Mouse (Mus musculus): ENCODE measurements around the gene Abr. TPM values are rescaled to one million over a fixed set of nuclear protein-coding genes. Genes with fewer than 3 reads are reported as not detected.

The Abr gene
- polyA plus RNA-seq, 1 experiment from 2014 or later, result 37.5 TPM

DNA sequence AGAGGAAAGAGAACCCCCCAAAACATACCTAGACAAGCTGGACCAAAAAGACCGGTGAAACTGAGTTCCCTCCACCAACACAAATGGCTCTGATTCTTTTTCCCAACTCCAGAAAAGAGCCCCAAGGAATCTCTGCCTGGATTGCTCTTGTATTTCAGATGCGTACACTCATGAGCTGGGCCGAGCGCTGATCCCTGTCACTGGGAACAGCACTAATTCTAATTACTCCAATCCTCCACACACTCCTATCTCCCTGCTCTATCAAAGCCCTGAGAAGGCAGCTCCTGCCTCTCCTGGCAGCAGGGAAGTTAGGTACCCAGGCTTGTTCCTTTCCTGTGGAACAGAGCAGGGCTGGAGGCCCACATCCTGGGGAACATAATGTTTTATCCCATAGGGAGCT, 114.0 kb downstream of the Abr start:
- no peak overlapping the region for H3K4me2 ChIP-seq (replicated peaks)
- WGBS, result 84% methylated on average over 4 of the region's 4 CpGs
- no peak overlapping the region for H3K4me3 ChIP-seq
- no peaks in the 10 kb centered on the region for H3K27me3 ChIP-seq
- no peak overlapping the region for H3K27ac ChIP-seq
- no peak for ATAC-seq (ENCODE audit: low FRiP score, low read depth)
- no peaks in the 10 kb centered on the region for H3K9me3 ChIP-seq
- peaks cover 7% of the 10 kb centered on the region; the same call in 1 of the 2 replicates for H3K36me3 ChIP-seq
- no peak overlapping the region for H3K9ac ChIP-seq
- H3K4me1 ChIP-seq, result peaks cover 36% of the 10 kb centered on the region

DNA sequence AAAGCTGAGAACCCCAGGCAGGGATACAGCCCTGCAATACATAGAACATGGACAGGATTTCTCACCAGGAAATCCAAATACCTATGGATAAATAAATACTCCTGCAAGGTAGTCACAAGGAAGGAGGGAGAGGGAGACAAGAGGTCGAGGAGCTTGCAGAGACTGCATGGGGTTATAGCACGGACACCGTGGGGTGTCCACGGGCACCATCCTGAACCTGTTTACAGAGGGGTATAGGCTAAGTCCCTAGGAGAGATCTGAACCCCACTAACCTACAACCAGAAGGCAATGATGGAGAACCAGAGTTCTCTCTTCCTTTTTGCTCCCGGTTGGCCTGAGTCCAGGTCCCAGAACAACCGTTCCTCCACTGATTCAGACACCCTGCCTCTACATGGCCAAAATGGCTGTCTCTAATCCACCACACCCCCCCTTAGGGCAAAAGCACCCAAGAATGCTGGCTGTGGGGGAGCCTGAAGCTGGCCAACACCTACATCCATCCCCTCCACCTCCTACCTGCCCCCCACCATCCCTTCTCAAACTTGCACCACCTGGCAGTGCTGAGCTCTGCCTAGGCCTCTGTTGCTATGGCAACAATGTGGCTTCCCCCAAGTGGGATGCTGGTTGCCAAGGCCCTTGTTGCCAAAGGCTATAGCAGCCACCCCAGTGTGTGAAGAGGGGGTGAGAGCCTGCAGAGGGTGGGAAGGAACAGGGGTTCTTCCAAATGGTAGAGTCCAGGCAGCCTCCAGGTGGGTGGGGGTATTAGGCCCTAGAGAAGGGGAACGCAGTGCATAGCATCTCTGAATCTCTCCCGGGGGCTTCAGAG, 114.6 kb downstream of the Abr start:
- WGBS, result 79% methylated on average over 8 of the region's 8 CpGs
- Histone ChIP-seq H3K36me3 (peaks cover 7% of the 10 kb centered on the region; the same call in 1 of the 2 replicates), H3K9ac (no peak overlapping the region), H3K9me3 (no peaks in the 10 kb centered on the region), H3K4me2 (replicated peaks) (no peak overlapping the region), H3K27ac (no peak overlapping the region; the same call in 1 of the 2 replicates), H3K4me3 (no peak overlapping the region), H3K27me3 (no peaks in the 10 kb centered on the region), H3K4me1 (peaks cover 36% of the 10 kb centered on the region)
- no peak for ATAC-seq (ENCODE audit: low FRiP score, low read depth)

DNA sequence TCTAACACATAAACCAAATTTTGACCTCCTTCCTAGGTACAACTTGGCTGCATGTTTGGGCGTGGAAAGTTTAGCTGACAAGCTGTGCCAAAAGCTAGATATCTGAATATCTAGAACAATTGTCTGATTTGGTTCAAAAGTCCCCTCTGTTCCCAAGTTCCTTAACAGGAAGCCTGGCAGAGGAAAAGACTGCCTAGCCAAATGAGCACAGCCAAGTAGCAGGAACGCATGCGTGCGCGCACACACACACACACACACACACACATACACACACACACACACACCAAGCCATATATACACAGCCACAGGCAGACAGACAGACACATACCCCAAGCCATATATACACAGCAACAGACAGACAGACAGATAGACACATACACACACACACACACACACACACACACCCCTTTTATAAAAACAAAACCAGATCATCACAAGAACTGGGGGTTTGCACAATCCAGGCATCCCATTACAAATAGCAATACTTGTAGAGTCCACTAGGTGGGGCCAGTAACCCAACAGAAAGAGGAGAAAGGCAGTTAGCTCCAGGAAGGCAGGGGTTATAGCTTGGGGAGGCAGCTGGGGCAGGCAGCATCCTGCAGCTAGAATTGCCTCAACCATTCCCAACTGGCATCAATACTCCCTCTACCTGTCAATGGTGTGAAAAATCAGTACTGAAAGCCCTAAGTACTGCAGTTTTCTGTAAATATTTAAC, 115.4 kb downstream of the Abr start:
- WGBS, result 77% methylated on average over 5 of the region's 5 CpGs
- no peak for ATAC-seq (ENCODE audit: low FRiP score, low read depth)
- Histone ChIP-seq H3K4me2 (replicated peaks) (no peak overlapping the region), H3K9me3 (no peaks in the 10 kb centered on the region), H3K4me3 (no peak overlapping the region), H3K27me3 (no peaks in the 10 kb centered on the region), H3K9ac (no peak overlapping the region), H3K4me1 (peaks cover 32% of the 10 kb centered on the region), H3K36me3 (peaks cover 7% of the 10 kb centered on the region; the same call in 1 of the 2 replicates), H3K27ac (no peak overlapping the region)

DNA sequence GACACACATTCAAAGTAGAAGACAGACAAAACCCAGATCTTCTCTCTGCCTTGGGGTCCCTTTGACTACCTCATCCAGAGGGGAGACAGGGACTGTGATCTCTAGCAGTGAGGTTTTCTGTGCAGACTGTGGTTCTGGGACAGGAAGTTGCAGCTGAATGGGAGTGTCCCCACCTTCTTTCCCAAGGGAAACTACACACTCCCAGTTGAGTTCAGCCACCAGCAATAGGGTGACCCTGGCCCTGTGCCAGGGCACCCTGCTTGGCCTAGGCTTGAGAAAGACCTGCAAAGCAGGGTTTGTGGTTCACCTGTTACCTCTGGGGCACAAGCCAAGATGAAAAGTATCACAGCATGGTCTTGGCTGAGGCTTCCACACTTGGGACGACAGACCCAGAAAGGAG, 117.0 kb downstream of the Abr start:
- no peak for ATAC-seq (ENCODE audit: low FRiP score, low read depth)
- H3K9ac ChIP-seq, result no peak overlapping the region

DNA sequence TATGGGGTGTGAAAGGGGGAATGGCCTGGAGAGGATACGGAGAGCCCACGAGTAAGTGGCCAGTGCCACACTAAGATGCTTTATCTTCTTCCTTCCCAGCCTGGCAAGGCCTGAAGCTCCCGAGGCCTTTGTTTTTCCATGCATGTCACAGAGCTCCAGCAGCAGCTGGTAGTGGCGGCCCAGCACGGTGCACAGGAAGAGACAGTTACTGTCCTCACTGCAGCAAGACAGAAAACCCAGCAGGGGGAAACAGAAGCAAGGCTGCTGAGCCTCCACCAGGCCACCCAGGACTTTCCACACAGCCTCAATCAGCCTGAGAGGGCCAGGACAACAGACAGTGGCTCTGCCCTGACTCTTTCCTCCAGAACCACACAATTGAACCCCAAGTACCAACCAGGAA, 118.1 kb downstream of the Abr start:
- no peak for ATAC-seq (ENCODE audit: low FRiP score, low read depth)
- Histone ChIP-seq H3K4me2 (replicated peaks) (no peak overlapping the region), H3K27me3 (no peaks in the 10 kb centered on the region), H3K4me1 (peaks cover 37% of the 10 kb centered on the region), H3K9ac (0 out of 2 replicates have a peak overlapping the region, but pooled peaks have one; percentile 13), H3K27ac (no peak overlapping the region), H3K9me3 (no peaks in the 10 kb centered on the region), H3K4me3 (no peak overlapping the region), H3K36me3 (peaks cover 7% of the 10 kb centered on the region; the same call in 1 of the 2 replicates)
- WGBS, result 57% methylated on average over 5 of the region's 5 CpGs

More for the DNA sequence above, 117.0 kb downstream of the Abr start:
- Histone ChIP-seq H3K27me3 (no peaks in the 10 kb centered on the region), H3K4me3 (no peak overlapping the region), H3K4me1 (peaks cover 38% of the 10 kb centered on the region), H3K4me2 (replicated peaks) (no peak overlapping the region), H3K27ac (no peak overlapping the region), H3K9me3 (no peaks in the 10 kb centered on the region), H3K36me3 (peaks cover 7% of the 10 kb centered on the region; the same call in 1 of the 2 replicates)
- 83% methylated on average over 1 of the region's 1 CpGs for WGBS

DNA sequence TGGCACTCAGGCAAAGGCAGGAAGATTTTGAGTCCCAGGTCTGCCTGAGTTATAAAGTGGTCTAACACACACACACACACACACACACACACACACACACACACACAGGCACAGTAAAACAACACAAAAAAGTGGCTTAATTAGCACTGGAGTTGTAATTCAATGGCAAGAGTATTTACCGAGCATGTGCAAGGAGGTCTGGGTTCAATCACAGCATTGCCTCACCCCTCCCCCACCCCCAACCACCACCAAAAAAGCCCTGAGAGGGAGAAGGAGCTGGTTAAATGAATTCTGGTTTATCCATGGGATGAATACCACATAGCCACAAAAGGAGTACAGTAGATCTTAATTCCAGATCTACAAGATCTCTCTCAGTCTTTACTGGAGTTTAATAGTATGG, 122.1 kb downstream of the Abr start:
- no peak for ATAC-seq (ENCODE audit: low FRiP score, low read depth)
- Histone ChIP-seq H3K27me3 (no peaks in the 10 kb centered on the region), H3K27ac (peak overlapping the region; percentile 33; the same call in 1 of the 2 replicates), H3K4me3 (no peak overlapping the region), H3K9me3 (no peaks in the 10 kb centered on the region), H3K4me2 (replicated peaks) (no peak overlapping the region), H3K9ac (no peak overlapping the region), H3K36me3 (peaks cover 3% of the 10 kb centered on the region; the same call in 1 of the 2 replicates), H3K4me1 (peaks cover 51% of the 10 kb centered on the region)
- 7% methylated on average over 1 of the region's 1 CpGs for WGBS

DNA sequence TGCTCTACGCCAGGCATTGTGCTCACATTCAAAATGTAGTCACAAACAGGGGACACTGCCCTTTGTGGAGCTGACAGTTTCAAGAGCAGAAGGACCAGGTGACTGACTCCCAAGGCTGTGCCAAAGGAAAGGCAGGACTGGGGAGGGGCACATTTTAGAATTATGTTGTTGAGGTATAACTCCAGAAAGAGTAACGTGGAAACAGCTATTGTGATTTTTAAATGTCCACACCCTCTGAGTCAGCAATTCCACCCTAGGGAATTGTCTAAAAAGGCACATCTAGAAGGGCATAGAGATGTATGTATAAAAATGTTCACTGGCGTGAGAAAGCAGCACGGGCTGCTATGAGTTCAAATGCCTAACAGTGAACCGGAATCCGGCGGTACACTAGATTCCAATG, 122.5 kb downstream of the Abr start:
- Histone ChIP-seq H3K4me2 (replicated peaks) (no peak overlapping the region), H3K27ac (0 out of 2 replicates have a peak overlapping the region, but pooled peaks have one; percentile 22), H3K27me3 (no peaks in the 10 kb centered on the region), H3K4me1 (peaks cover 52% of the 10 kb centered on the region), H3K4me3 (no peak overlapping the region), H3K9me3 (no peaks in the 10 kb centered on the region), H3K9ac (no peak overlapping the region), H3K36me3 (no peaks in the 10 kb centered on the region; the same call in 1 of the 2 replicates)
- 42% methylated on average over 7 of the region's 7 CpGs for WGBS
- ATAC-seq (ENCODE audit: low FRiP score, low read depth), result no peak

DNA sequence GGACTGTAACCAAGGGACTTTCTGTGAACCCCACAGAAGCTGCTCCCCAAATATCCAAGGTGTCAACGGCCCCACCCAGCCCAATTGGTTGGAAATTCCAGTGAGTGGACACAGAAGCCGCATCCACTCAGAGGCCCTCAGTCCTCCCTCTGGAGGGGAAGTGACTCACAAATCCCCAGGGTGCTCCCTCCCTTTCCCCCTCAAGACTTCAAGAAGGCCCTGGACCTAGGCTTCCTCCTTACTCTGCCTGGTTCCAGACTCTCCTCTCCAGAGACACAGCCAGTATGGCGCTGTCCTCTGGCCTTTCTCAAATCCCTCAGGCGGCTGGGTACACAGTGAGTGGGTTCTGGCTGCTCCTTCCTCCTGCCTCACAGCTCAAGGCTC, 124.4 kb downstream of the Abr start:
- Histone ChIP-seq H3K36me3 (no peaks in the 10 kb centered on the region; the same call in 1 of the 2 replicates), H3K9me3 (no peaks in the 10 kb centered on the region), H3K4me2 (replicated peaks) (no peak overlapping the region), H3K27ac (no peak overlapping the region), H3K27me3 (no peaks in the 10 kb centered on the region), H3K4me1 (peaks cover 66% of the 10 kb centered on the region), H3K9ac (no peak overlapping the region), H3K4me3 (no peak overlapping the region)
- ATAC-seq (ENCODE audit: low FRiP score, low read depth), result no peak
- WGBS, result 80% methylated on average over 4 of the region's 4 CpGs

DNA sequence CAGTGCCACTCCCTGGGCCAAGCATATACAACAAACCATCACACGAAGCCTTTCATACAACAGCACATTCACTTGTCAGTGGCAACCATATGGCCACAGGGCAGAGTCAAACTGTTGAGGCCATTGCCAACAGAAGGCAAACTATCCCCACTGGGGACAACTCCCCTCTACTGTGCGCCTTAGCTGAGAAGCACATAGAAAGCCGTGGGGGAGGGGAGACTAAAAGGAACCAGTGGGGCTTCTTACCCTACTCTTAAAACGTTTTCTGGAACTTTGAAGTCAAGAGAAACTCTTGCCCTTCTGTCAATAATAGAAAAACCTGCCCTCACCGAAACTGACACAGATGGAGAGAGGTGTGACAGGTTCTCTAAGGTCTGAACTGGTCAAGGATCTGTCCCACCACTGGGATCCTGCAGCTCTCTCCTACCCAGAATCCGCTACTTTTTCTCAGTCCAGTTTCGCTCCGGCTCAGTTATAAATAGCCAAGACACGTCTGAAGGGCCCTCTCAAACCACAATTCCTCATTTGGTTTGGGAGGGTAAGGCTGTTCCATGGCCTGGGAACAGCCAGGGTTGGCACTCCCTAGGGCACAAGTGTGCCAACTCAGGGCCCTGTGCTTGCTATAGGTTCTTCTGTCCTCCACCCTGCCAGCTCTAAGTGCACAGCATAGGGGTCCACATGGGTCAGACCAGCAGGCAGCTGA, 124.9 kb downstream of the Abr start:
- ATAC-seq (ENCODE audit: low FRiP score, low read depth), result no peak
- 69% methylated on average over 9 of the region's 9 CpGs for WGBS
- H3K4me3 ChIP-seq, result no peak overlapping the region

DNA sequence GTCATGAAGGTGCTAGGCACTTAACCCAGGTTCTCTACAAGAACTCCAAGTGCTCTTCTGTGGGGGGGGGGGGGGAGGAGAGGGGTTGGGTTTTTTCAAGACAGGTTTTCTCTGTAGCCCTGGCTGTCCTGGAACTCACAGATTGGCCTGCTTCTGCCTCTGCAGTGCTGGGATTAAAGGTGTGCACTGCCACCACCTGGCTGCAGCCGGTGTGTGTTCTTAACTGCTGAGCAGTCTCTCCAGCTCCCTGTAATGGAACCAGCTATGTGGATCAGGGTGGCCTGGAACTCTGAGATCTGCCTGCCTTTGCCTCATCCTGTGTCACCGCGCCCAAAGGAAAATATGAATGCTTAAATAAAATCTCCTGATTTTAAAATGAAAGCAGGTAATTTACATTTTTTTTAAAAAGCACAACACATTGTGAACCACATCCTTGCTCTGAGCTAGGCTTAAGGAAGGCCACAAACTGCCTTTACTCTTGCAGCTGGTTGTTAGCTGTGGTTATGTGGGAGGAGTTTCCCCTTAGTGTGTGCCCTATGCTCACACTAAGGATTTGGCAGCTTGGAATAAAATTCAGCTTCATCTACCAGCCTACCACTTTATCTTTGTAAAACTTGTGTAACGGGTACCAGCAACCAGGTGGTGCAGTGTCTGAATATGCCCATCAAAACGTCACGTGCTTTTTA, 125.9 kb downstream of the Abr start:
- H3K36me3 ChIP-seq, result no peaks in the 10 kb centered on the region
- no peak overlapping the region for H3K4me3 ChIP-seq
- peak overlapping the region; percentile 99; the same call in 1 of the 2 replicates for H3K27ac ChIP-seq
- no peak for ATAC-seq (ENCODE audit: low FRiP score, low read depth)
- no peaks in the 10 kb centered on the region for H3K9me3 ChIP-seq
- H3K9ac ChIP-seq, result no peak overlapping the region
- peak overlapping the region; percentile 89 for H3K4me2 ChIP-seq (replicated peaks)
- peaks cover 81% of the 10 kb centered on the region for H3K4me1 ChIP-seq
- 33% methylated on average over 6 of the region's 6 CpGs for WGBS
- no peaks in the 10 kb centered on the region for H3K27me3 ChIP-seq

More for the DNA sequence above, 124.9 kb downstream of the Abr start:
- no peaks in the 10 kb centered on the region for H3K27me3 ChIP-seq
- H3K4me1 ChIP-seq, result peaks cover 71% of the 10 kb centered on the region
- no peak overlapping the region for H3K27ac ChIP-seq
- H3K4me2 ChIP-seq (replicated peaks), result no peak overlapping the region
- H3K36me3 ChIP-seq, result no peaks in the 10 kb centered on the region
- H3K9ac ChIP-seq, result no peak overlapping the region
- H3K9me3 ChIP-seq, result no peaks in the 10 kb centered on the region
